Mouse (Mus musculus) G1E (cell line): ENCODE results near the gene Gm9964.

Experiments used
- CTCF ChIP-seq: IDR thresholded peaks from 2 replicates; pipeline ENCODE4 v1.5.1; 2012; ENCODE audit warnings: low read depth, low read length, inconsistent platforms, mixed read lengths
- GATA1 ChIP-seq: IDR thresholded peaks from 2 replicates; pipeline ENCODE4 v1.6.1; 2012; ENCODE audit warnings: borderline replicate concordance, low read length, inconsistent platforms, mixed read lengths
- GATA2 ChIP-seq: IDR thresholded peaks from 2 replicates; pipeline ENCODE4 v1.6.1; 2012; ENCODE audit warnings: low read depth, low read length, inconsistent platforms, borderline replicate concordance
- POLR2AphosphoS5 ChIP-seq: IDR thresholded peaks from 2 replicates; pipeline ENCODE4 v1.6.1; 2012; ENCODE audit warnings: low read depth, low read length, inconsistent platforms; ENCODE audit not compliant: insufficient replicate concordance
- TAL1 ChIP-seq: conservative IDR thresholded peaks from 2 replicates; pipeline ENCODE4 v1.6.1; 2012; ENCODE audit warnings: low read depth, low read length, inconsistent platforms, mixed read lengths

DNA sequence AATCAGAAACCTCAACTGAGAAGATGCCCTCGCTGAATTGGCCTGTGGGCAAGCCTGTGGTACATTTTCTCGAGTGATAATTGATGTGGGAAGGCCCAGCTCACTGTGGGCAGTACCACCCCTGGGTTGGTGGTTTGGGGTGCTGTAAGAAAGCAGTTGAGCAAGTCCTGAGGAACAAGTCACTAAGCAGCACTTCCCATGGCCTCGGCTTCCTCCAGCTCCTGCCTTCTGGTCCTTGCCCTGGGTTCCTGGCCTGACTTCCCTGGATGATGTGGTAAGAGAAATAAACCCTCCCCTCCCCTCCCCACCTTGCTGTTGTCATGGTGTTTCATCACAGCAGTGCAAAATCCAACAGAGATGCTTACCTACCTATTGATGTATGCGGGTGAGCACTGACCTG, 31.4 kb upstream of the Gm9964 start:
- TF ChIP-seq CTCF, result no peak
- no peak for TF ChIP-seq GATA1
- TF ChIP-seq POLR2AphosphoS5, result no peak
- no peak for TF ChIP-seq TAL1
- no peak for TF ChIP-seq GATA2
